Mouse (Mus musculus) testis, postnatal 14 days (tissue): Measurements from ENCODE around the gene Srl.
"Not testable (repeated sequence)": the region's sequence is repeated elsewhere in the genome, so short reads cannot be mapped to it uniquely, and the experiment has no call there.

Source experiments
- DNase-seq: peaks from one replicate; pipeline ENCODE4 v3.0.0; 2021; ENCODE audit warnings: low spot score

Gene Srl

DNA sequence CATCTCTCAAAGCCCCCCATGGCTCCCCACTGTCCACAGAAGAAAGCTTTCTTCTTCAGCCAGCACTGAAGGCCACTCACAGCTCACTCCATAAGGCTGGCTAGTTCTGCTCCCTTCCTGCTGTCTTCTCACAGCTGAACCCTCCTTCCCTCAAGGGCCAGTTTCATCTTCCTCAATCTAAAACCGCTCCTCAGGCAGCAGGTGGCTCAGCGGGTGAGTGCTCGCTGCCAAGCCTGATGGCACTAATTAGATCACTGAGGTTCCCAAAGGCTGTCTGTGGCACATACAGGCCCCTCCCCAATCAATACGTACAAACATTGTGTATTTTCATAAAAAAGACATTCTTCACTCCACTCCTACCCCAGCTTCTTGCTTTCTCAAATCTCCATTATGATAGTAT lies 22.5 kb downstream of the Srl start:
- DNase-seq = no peak

DNA sequence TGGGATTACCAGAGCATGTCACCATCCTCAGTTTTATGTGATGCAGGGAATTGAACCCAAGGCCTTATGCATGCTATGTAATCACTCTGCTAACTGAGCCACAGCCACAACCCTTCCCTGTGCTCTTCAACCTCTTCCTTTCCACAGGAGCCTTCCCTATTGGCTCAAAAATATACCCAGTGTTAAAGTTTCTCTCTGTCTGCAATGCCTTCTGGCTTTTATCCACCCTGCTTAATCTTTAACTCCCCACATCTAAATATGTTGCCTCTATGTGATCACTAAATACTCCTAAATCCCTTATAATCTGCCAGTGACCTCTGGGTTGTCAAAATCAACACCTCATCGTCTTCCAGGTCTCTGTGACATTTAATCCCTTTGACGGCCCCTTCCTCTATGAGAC lies 23.7 kb downstream of the Srl start:
- DNase-seq = no peak

DNA sequence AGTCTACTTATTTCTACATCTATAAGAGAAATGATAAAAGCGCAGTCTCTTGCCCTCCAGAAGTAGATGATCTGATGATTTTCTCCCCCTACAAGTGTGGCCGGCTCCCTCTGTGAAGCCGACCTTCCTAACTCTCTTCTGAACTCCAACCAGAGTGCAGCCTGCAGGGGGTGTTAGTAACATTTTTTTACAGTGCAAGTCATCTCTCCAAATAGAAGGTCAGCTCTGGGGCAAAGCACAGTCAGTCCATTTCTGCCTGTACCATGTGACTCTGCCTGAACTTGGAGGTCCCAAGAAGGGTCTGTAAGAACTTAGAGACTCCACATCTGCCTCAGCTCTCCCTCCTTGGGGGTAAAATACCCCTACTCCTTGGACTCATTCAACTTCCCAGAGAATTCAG lies 27.2 kb downstream of the Srl start:
- DNase-seq = no peak

DNA sequence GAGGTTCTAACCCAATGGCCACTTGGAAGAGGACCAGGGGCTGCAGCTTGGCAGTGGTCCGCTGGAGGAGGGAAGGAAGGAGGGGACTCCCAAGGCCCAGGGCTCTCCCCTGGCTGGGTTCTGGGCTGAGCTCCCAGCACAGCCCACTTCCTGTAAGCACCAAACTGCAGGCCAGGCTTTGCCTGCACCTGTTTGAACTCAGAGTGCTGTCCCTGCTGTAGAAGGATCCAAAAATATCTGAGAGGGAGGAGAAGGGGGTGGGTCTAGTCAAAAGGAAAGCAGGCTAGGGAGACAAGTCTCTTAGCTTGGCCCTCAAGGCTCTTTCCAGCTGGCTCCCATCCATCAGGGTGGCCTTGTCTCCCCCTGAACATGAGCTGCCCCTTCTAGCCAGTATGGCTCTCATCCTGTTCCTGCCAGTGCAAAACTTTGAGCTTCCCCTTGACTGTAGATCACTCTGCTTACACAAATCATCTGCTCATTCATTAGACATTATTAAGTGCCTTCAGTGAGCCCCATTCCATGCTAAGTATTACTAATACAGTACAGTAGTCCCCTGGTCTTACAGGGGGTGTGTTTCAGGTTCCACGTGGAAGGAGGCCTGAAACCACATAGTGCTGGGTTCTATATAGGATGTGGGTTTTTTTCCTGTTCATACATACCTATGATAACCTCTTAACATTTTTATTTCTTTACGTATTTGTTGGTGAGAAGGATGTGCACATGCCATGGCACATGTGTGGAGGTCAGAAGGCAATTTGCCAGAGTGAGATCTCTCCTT lies 28.8 kb downstream of the Srl start:
- DNase-seq = peak; percentile 65

DNA sequence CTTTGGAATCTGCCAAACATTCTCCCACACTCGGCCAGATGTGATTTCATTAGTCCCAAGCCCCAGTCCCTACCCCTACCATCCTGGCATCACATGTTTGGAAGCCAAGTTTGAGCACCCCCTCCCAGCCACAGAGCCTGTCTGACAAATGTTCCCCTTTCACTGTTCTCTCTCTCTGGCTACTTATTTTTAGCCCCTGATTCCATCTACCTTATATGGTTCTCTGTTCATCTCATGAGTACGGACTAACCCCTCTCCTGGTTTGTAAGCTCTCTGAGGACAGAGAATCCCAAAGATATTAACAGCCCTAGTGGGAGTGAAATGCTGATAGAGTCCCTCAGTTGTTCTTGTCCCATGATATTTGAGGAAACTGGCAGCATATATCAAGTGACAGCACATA lies 30.2 kb downstream of the Srl start:
- DNase-seq = no peak

DNA sequence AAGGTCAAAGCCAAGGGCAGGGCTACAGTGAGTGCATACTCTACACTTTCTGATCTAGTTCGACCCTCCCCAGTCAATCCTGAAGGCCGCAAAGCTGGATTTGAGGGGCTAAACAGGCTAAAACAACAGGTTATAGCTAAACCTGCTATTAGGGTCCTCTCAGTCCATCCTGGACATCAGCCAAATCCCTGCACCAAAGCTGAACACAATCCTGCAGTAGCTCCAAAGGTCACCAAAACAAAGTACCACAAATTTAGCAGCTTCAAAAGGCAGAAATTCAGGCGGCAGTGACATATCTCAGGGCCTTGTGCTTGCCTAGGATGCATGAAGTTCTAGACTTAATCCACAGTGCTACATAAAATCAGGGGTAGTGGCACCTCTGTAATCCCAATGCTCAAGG lies 35.4 kb downstream of the Srl start:
- peak; percentile 34 for DNase-seq

DNA sequence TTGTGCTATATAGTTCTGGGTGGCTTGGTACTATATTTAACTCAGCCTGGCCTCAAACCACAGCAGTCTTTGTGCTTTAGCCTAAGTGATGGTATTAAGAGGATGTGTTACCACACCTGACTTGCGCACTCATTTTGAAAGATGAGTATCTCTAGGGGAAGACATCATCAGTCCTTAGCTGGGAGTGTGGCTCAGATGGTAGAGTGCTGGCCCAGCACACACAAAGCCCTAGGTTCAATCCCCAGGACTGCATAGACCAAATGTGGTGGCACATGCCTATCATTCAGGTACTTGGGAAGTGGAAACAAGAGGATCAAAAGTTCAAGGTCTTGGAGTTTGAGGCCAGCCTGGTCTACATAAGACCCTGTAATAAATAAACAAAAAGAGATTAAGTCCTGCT lies 38.1 kb downstream of the Srl start:
- no peak for DNase-seq

DNA sequence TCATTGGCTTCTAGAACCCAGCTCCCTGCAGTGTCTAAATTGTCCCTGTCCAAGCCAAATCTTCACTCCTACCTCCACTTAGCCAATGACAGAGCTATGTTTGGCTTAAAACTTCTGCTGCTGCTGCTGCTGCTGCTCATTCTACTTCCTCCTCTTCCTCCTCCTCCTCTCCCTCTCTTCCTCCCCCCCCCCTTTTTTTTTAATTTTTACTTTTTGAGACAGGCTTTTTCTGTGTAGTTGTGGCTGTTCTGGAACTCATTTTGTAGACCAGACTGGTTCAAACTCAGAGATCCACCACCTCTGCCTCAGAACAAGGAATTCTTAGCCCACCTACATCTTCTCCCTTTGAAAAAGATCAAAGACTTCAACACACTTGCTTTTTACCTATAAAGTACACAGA lies 39.0 kb downstream of the Srl start:
- DNase-seq = no peak

DNA sequence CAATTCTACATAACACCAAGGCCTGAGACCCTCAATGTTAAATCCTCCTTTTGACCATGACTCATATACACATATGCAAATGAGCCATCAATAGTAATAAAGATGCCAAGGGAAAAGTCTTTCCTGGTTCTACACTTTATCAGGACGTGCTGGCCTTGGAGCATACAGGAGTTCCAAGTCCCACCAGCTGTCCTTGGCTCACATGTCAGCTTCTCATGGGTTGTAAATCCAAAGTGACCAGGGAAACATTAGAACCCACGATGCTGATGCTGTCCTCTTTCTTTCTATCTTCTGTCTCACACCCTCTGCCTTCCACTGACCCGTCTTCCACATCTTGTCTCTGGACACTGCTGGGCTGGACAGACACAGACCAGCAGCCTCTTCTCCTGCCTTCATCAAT lies 39.9 kb downstream of the Srl start:
- no peak for DNase-seq

DNA sequence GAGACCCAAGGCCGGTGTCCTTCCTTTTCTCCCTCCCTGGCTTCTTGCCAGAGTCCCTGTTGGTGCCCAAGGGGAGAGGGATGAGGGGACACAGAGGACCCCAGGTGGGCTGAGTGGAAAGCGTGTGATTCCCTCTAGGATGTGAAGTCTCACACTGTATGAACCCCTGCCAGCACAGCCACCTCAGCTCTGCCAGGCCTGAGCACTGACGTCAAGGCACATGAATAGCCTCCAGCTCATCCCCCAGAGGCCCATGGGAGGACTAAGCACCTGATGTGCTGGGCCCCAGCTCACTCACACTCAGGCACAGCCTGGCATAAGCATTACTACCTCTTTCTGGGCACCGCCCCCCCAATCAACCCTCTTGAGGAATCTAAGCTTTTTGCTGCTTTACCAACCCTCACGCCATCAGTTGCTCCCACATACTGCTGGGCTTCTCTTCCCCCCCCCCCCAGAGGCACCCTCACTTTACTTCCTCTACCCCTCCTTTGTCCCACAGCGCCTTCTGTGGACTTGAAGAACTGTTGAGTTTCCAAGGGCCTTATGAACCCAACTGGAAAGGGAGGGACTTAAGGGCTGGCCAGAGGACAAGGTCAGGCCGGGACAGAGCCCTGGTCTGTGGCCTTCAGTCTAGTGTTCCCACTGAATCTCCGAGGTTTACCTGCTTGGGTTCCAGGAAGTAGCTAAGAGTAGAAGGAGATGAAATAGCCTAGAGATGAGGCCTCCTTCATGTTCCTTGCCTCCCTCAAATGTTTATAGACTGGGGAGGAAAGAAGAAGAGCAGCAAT lies 40.8 kb downstream of the Srl start:
- no peak for DNase-seq

DNA sequence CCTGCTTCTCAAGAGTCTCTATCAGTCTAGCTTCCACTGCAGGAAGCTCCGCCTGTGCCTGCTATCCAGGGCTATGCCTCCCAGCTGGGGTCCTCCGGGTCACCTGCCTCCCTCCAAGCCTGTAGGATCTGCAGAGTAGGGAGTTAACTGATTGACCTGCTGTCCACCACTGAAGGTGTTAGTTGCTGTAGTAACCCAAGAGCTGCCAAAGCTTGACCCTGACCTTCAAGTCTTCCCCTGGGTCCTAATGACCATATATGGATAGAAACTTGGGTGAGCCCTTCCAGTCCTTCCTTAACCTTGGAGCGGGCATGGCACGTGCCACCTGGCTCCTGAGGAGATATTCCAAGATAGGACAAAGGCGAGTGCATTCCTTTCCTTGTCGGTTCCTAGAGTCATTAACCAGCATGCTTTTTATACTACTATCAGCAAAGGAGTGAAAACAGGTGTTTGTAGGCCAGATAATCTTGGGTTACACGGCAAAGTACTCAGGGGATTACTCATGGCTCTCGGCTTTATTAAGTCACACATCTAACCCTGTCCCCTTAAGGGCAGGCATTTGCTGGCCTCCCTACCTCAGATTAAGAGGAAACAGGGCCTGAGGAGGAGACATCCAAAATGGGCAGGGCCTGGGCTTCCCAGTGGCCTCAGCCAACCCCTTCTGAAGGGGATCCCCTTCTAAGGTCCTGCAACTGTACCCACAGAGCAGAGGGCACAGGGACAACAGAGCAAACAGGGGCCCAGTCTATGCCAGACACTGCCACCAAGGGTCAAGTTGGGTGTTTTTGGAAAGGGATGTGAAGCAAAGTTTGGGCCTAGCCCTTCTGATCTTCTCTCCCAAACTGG lies 43.6 kb downstream of the Srl start:
- no peak for DNase-seq

DNA sequence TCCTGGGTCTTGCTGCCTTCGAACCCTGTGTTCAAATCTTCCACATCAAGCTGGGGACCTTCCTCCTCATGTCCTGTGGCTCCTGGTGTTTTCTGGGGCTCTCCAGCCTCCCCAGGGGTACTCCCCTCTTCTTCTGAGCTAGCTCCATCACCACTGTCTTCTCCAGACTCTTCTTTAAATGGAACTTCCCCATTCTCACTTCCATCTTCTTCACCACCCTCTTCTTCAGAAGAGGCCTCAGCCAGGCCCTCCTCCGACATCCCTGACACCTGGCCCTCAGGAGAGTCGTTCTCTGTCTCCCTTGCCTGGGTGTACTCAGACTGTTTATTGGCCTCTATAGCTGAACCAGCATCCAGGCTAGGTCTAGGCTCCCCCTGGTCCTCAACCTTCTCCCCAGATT lies 45.1 kb downstream of the Srl start:
- no peak for DNase-seq

DNA sequence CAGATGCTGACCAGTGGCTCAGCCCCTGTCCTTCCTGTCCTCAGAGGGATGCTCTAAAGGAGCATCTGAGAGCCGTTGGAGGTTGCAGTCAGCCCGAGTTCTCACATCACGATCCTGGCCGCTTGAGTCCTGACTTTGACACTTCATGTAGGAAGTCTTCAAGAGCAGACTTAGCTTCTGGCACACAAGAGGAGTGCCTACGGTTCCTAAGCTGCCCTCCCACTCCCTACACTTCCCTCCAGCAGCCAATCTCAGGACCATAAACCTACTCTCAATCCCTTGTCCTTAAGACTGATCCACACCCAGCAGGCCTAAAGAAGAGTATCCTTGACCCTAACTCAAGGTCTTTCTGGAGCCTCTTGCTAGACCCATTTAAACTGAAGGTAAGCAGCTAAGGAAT lies 45.8 kb downstream of the Srl start:
- peak; percentile 77 for DNase-seq

DNA sequence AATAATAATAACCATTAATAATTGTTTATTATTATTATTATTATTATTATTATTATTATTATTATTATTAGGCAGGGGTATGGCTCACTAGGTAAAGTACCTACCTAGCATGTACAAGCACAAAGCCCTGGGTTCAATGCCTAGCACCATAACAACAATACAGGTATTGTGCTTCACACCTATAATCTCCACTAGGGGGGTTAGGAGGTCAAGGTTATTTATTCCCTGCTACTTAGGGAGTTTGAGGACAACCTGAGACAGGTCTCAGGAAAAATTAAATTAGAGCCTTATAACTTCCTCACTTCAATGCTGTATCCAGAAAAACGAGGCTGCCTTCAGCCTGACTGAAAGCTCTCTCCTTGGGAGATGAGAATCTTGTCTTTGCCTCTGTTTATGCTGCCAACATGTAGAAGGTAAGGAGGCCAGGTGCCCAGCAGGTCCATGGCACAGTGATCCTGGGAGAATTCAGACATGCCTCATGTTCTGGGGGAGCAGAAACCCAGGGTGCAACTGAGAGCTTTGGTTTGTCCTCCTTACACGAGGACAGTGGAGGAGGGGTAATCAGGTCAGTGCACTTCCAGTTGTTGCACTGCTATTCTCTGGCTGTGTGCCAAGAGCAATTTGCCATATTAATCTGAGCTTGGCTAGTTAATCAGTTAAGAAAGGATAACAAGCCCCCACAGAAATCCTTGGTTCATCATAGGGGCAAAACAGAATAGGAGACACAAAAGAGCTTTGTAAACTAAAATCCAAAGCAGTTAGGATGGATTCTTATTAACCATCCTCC lies 48.6 kb downstream of the Srl start:
- no peak for DNase-seq

DNA sequence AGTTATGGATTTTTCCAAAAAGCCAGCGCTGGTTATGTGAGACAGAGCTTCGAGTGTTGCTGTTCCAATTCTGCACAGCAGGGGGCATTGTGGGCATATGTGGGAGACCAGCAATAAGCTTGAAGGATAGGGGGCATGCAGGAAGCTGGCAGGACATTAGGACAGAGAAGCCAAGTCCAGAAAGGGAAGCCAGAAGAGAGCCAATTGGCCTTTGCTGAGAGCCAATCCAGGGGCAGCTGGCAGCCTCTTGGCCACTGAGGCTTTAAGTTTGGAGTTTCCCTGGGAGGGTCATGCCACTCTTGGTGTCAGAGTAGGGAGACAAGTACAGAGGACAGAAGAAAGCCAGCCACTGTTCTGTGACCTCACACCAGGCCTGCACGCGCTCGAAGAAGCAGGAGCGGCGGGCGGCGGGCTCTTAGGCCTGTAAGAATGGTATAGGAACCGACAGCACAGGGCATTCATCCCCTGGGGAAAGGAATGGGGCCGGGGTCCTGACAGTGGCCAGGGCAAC lies 52.4 kb downstream of the Srl start:
- peak; percentile 76 for DNase-seq

DNA sequence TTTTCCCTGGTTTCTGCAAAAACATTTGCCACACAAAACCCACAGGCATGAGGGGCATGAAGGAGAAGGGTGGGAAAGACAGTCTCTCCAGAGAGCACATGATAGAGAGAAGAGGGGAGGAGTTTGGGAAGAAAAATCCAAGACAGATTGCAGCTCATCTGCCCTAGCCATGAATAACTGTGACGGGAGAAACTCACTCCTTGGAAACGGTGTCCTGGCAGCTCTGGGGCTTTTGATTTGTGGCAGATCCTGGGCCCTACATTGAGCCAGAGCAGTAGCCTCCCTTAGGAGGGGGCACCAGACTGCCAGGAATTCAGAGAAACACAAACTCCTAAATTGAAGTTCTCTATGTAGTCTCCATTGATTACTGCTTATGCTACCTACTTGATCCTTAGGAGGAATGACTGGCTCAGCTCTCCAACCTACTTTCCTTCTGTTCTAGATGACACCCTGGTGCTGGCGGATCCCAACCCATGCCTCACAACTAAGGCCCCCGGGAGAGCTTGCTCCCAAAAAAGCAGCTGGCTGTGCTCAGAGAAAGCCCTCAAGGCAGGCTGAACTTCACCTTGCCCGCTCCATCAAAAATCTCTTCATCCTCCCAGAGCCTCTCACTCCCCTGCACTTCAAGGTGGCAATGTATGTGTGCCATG lies 60.9 kb downstream of the Srl start:
- no peak for DNase-seq

DNA sequence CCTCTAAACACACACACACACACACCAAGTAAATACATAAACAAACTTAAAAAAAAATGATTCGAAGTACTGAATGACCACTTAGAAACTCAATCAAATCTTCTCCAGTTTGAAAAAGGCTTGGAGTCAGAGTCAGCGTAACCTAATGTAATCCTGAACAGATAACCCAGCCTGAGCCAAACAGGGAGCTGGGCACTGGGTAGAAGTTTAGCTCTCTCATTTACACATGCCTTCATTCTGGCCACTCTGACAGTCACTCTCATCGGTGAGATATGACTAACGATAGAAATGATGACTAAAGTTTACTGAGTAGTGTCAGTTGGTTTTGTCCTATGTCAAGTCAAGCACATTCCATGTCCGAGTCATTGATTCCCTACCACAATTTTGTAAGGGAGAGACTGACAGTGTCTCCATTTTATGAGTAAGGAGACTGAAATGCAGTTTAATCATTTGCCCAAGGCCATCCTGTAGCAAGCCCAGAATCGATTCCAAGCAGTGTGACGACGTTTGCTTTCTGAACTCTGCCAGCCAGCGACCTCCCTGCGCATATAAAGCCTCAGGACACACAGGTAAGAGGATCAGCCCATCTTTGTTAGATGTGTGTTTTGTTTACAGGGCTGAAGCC lies 63.9 kb downstream of the Srl start:
- DNase-seq = no peak

DNA sequence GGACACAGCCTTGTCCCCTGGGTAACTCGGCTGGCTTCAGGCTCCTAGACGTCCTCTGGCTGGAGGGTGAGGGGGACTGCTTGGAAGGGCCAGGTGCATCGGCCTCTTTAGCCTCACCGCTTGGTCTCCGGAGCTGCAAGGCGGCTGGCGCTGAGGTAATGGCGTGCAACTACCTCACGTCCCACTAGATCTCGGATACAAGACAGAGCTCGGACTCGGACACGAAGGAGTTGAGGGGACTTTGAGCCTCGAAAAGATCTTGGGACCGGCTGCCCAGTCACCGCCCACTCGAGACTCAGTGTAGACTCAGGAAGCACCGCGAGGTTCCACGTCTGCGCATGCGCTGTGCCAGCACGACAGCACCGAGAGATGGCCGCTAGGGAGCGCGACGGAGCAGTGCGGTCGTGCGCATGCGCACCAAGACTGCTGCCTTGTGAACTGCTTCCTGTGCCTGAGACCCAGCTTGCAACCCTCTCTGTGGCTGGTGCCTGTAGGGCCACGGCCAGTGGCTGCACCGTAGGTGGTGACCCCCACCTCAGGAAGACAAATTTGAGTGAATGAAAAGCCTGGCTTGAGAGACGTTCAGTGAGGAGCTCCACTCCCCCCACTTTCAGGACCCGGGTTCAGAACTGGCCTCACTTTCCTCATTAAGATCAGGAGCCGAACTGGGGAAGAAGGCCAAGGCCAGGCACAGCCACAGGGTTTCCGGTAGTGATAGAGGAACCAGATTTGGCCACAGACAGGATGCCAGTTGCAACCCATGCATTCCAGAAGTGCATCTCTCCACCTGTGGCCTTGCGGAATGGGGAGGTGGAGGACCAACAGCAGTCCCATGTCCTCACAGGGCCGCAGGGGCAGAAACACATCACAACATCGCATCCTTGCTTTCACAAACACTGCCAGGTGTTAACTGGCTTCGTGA lies 66.5 kb downstream of the Srl start:
- peak; percentile 93 for DNase-seq

DNA sequence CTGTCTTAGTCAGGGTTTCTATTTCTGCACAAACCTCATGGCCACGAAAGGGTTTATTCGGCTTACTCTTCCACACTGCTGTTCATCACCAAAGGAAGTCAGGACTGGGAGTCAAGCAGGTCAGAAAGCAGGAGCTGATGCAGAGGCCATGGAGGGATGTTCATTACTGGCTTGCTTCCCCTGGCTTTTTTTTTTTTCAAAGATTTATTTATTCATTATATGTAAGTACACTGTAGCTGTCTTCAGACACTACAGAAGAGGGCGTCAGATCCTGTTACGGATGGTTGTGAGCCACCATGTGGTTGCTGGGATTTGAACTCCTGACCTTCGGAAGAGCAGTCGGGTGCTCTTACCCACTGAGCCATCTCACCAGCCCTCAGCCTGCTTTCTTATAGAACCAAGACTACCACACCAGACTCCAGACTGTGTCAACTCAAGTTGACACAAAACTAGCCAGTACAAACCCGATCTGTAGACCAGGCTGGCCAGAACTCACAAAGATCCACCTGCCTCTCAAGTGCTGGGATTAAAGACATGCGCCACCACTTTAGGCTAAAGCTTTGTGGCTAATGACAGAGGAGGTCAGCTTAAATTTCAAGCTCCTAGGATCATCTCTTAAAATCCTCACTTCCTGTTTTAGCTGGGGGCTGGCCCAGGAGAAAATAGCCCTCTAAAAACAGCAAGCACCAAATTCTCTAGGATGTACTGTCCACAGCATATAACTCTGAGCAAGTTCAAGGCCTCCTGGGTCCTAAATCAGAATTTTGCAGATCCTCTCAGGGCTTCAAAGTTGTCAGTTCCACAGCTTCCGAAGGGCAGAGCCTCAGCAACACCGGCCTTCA lies 67.4 kb downstream of the Srl start:
- DNase-seq = not testable (repeated sequence)
